Mouse (Mus musculus): ENCODE measurements around the gene Sept14.

Sept14 gene

GRCm38 (mm10) chr5:129669453-129670035 is 38.8 kb downstream of the Sept14 start:
- DNase-seq (ENCODE audit: inconsistent ontology term): no peak

- DNase-seq (ENCODE audit: inconsistent ontology term): no peak
Measured at GRCm38 (mm10) chr5:129667851-129668250, 40.5 kb downstream of the Sept14 start.

- DNase-seq (ENCODE audit: inconsistent ontology term): no peak
Measured at GRCm38 (mm10) chr5:129666271-129666909, 41.9 kb downstream of the Sept14 start.

GRCm38 (mm10) chr5:129664090-129664489 is 44.2 kb downstream of the Sept14 start:
- no peak for DNase-seq (ENCODE audit: inconsistent ontology term)

- no peak for DNase-seq (ENCODE audit: inconsistent ontology term)
Measured at GRCm38 (mm10) chr5:129657931-129658330, 50.4 kb downstream of the Sept14 start.

GRCm38 (mm10) chr5:129657016-129657415 is 51.3 kb downstream of the Sept14 start:
- no peak for DNase-seq (ENCODE audit: inconsistent ontology term)

GRCm38 (mm10) chr5:129650858-129651257 is 57.5 kb downstream of the Sept14 start:
- DNase-seq (ENCODE audit: inconsistent ontology term): no peak
